Mouse (Mus musculus): ENCODE measurements around the gene Gm48551.

GRCm38 (mm10) chr10:81358209-81358608, 26.1 kb upstream of the Gm48551 start:
- no peak for TF ChIP-seq CTCF (IDR thresholded peaks at IDR 0.05; ENCODE audit: extremely low read depth, insufficient read length, insufficient replicate concordance, low read depth, low read length)
- TF ChIP-seq POLR2A (IDR thresholded peaks at IDR 0.05; ENCODE audit: low read depth, low read length), result no peak

All from small intestine, adult 2 months (tissue).